Mouse (Mus musculus): Measurements from ENCODE around the gene Fam207a. TPM values are rescaled to one million over a fixed set of nuclear protein-coding genes. Genes with fewer than 3 reads are reported as not detected.
A peak's percentile ranks its signal among the peaks of the same experiment; 100 is the strongest.

The Fam207a gene
- polyA plus RNA-seq, 1 experiment from 2014 or later, result 38.0 TPM

- no peak overlapping the region; the same call in 1 of the 2 replicates for H3K27ac ChIP-seq
- H3K27me3 ChIP-seq, result no peaks in the 10 kb centered on the region
- H3K36me3 ChIP-seq, result peaks cover 57% of the 10 kb centered on the region
- no peak overlapping the region for H3K4me3 ChIP-seq
- no peak for ATAC-seq (ENCODE audit: borderline replicate concordance, extremely low read depth, low FRiP score, low TSS enrichment)
- H3K4me2 ChIP-seq, result no peak overlapping the region
- H3K4me1 ChIP-seq, result peaks cover 20% of the 10 kb centered on the region
- H3K9ac ChIP-seq, result no peak overlapping the region
- H3K9me3 ChIP-seq, result no peaks in the 10 kb centered on the region
- 78% methylated on average over 6 of the region's 6 CpGs for WGBS
Measured at GRCm38 (mm10) chr10:77491585-77491984, 24.0 kb downstream of the Fam207a start.

- Histone ChIP-seq H3K36me3 (peaks cover 45% of the 10 kb centered on the region), H3K4me1 (peaks cover 24% of the 10 kb centered on the region), H3K9ac (no peak overlapping the region), H3K27ac (no peak overlapping the region), H3K4me2 (no peak overlapping the region), H3K4me3 (no peak overlapping the region), H3K27me3 (no peaks in the 10 kb centered on the region), H3K9me3 (no peaks in the 10 kb centered on the region)
- WGBS, result 93% methylated on average over 7 of the region's 7 CpGs
- no peak for ATAC-seq (ENCODE audit: borderline replicate concordance, extremely low read depth, low FRiP score, low TSS enrichment)
Measured at GRCm38 (mm10) chr10:77488168-77488567, 27.4 kb downstream of the Fam207a start.

- Histone ChIP-seq H3K27ac (0 out of 2 replicates have a peak overlapping the region, but pooled peaks have one; percentile 70), H3K9me3 (no peaks in the 10 kb centered on the region), H3K4me2 (no peak overlapping the region), H3K4me1 (peaks cover 24% of the 10 kb centered on the region), H3K4me3 (no peak overlapping the region), H3K9ac (no peak overlapping the region), H3K36me3 (peaks cover 37% of the 10 kb centered on the region), H3K27me3 (no peaks in the 10 kb centered on the region)
- no peak for ATAC-seq (ENCODE audit: borderline replicate concordance, extremely low read depth, low FRiP score, low TSS enrichment)
- WGBS, result 76% methylated on average over 3 of the region's 3 CpGs
Measured at GRCm38 (mm10) chr10:77485786-77486185, 29.8 kb downstream of the Fam207a start.

- Histone ChIP-seq H3K27me3 (no peaks in the 10 kb centered on the region), H3K9ac (no peak overlapping the region), H3K9me3 (no peaks in the 10 kb centered on the region), H3K36me3 (peaks cover 26% of the 10 kb centered on the region), H3K4me2 (peak overlapping the region; percentile 26; the same call in 1 of the 2 replicates), H3K27ac (peak overlapping the region; percentile 70), H3K4me1 (peaks cover 24% of the 10 kb centered on the region), H3K4me3 (no peak overlapping the region)
- 8% methylated on average over 18 of the region's 18 CpGs for WGBS
- ATAC-seq (ENCODE audit: borderline replicate concordance, extremely low read depth, low FRiP score, low TSS enrichment), result peak; percentile 90
Measured at GRCm38 (mm10) chr10:77484205-77484935, 31.2 kb downstream of the Fam207a start.

GRCm38 (mm10) chr10:77481814-77482213 lies 33.8 kb downstream of the Fam207a start:
- H3K4me1 ChIP-seq, result peaks cover 24% of the 10 kb centered on the region
- no peak overlapping the region for H3K4me2 ChIP-seq
- H3K9me3 ChIP-seq, result no peaks in the 10 kb centered on the region
- no peak for ATAC-seq (ENCODE audit: borderline replicate concordance, extremely low read depth, low FRiP score, low TSS enrichment)
- H3K36me3 ChIP-seq, result 0 out of 2 replicates have a peak, but pooled peaks cover under 1% of the 10 kb centered on the region
- no peak overlapping the region for H3K9ac ChIP-seq
- no peak overlapping the region for H3K27ac ChIP-seq
- no peaks in the 10 kb centered on the region for H3K27me3 ChIP-seq
- H3K4me3 ChIP-seq, result no peak overlapping the region

- Histone ChIP-seq H3K4me1 (peaks cover 17% of the 10 kb centered on the region), H3K9ac (no peak overlapping the region), H3K9me3 (no peaks in the 10 kb centered on the region), H3K4me3 (no peak overlapping the region), H3K27ac (no peak overlapping the region), H3K36me3 (no peaks in the 10 kb centered on the region), H3K4me2 (no peak overlapping the region), H3K27me3 (no peaks in the 10 kb centered on the region)
- whole genome bisulfite sequencing, result 86% methylated on average over 1 of the region's 1 CpGs
- ATAC-seq (ENCODE audit: borderline replicate concordance, extremely low read depth, low FRiP score, low TSS enrichment), result no peak
Measured at GRCm38 (mm10) chr10:77479972-77480371, 35.6 kb downstream of the Fam207a start.

GRCm38 (mm10) chr10:77476907-77477306 lies 38.7 kb downstream of the Fam207a start:
- no peaks in the 10 kb centered on the region for H3K36me3 ChIP-seq
- no peak for ATAC-seq (ENCODE audit: borderline replicate concordance, extremely low read depth, low FRiP score, low TSS enrichment)
- H3K9ac ChIP-seq, result no peak overlapping the region
- H3K4me2 ChIP-seq, result no peak overlapping the region
- H3K4me1 ChIP-seq, result no peaks in the 10 kb centered on the region
- whole genome bisulfite sequencing, result 61% methylated on average over 3 of the region's 3 CpGs
- H3K9me3 ChIP-seq, result no peaks in the 10 kb centered on the region
- H3K27ac ChIP-seq, result no peak overlapping the region
- no peaks in the 10 kb centered on the region for H3K27me3 ChIP-seq
- no peak overlapping the region for H3K4me3 ChIP-seq

GRCm38 (mm10) chr10:77472188-77472587 lies 43.4 kb downstream of the Fam207a start:
- Histone ChIP-seq H3K27ac (no peak overlapping the region), H3K4me3 (no peak overlapping the region), H3K4me1 (peaks cover 8% of the 10 kb centered on the region; the same call in 1 of the 2 replicates), H3K36me3 (no peaks in the 10 kb centered on the region), H3K9ac (no peak overlapping the region), H3K9me3 (no peaks in the 10 kb centered on the region), H3K27me3 (no peaks in the 10 kb centered on the region), H3K4me2 (no peak overlapping the region)
- WGBS, result 50% methylated on average over 5 of the region's 5 CpGs
- ATAC-seq (ENCODE audit: borderline replicate concordance, extremely low read depth, low FRiP score, low TSS enrichment), result no peak

GRCm38 (mm10) chr10:77471512-77471911 lies 44.1 kb downstream of the Fam207a start:
- no peaks in the 10 kb centered on the region for H3K9me3 ChIP-seq
- no peak overlapping the region for H3K9ac ChIP-seq
- ATAC-seq (ENCODE audit: borderline replicate concordance, extremely low read depth, low FRiP score, low TSS enrichment), result no peak; the same call in 1 of the 2 replicates
- 37% methylated on average over 7 of the region's 7 CpGs for WGBS
- H3K36me3 ChIP-seq, result no peaks in the 10 kb centered on the region
- no peak overlapping the region for H3K4me2 ChIP-seq
- no peak overlapping the region for H3K4me3 ChIP-seq
- H3K27ac ChIP-seq, result no peak overlapping the region
- H3K27me3 ChIP-seq, result no peaks in the 10 kb centered on the region
- peaks cover 8% of the 10 kb centered on the region; the same call in 1 of the 2 replicates for H3K4me1 ChIP-seq

GRCm38 (mm10) chr10:77470763-77471162 lies 44.8 kb downstream of the Fam207a start:
- H3K36me3 ChIP-seq, result no peaks in the 10 kb centered on the region
- no peak overlapping the region for H3K9ac ChIP-seq
- ATAC-seq (ENCODE audit: borderline replicate concordance, extremely low read depth, low FRiP score, low TSS enrichment), result no peak
- H3K9me3 ChIP-seq, result no peaks in the 10 kb centered on the region
- H3K27me3 ChIP-seq, result no peaks in the 10 kb centered on the region
- H3K27ac ChIP-seq, result no peak overlapping the region
- WGBS, result 75% methylated on average over 3 of the region's 3 CpGs
- peaks cover 14% of the 10 kb centered on the region for H3K4me1 ChIP-seq
- H3K4me2 ChIP-seq, result no peak overlapping the region
- no peak overlapping the region for H3K4me3 ChIP-seq

GRCm38 (mm10) chr10:77468675-77469074 lies 46.9 kb downstream of the Fam207a start:
- H3K27me3 ChIP-seq, result no peaks in the 10 kb centered on the region
- WGBS, result 77% methylated on average over 4 of the region's 4 CpGs
- no peaks in the 10 kb centered on the region for H3K9me3 ChIP-seq
- H3K4me3 ChIP-seq, result no peak overlapping the region
- peaks cover 34% of the 10 kb centered on the region for H3K4me1 ChIP-seq
- H3K4me2 ChIP-seq, result no peak overlapping the region
- no peak overlapping the region for H3K27ac ChIP-seq
- H3K9ac ChIP-seq, result no peak overlapping the region
- ATAC-seq (ENCODE audit: borderline replicate concordance, extremely low read depth, low FRiP score, low TSS enrichment), result no peak
- H3K36me3 ChIP-seq, result no peaks in the 10 kb centered on the region

GRCm38 (mm10) chr10:77467407-77467806 lies 48.2 kb downstream of the Fam207a start:
- Histone ChIP-seq H3K4me2 (no peak overlapping the region), H3K27ac (no peak overlapping the region), H3K36me3 (no peaks in the 10 kb centered on the region), H3K27me3 (no peaks in the 10 kb centered on the region), H3K4me1 (peaks cover 39% of the 10 kb centered on the region), H3K4me3 (no peak overlapping the region), H3K9me3 (no peaks in the 10 kb centered on the region), H3K9ac (no peak overlapping the region)
- no peak for ATAC-seq (ENCODE audit: borderline replicate concordance, extremely low read depth, low FRiP score, low TSS enrichment)
- 80% methylated on average over 6 of the region's 6 CpGs for WGBS

Data from lung, embryonic 15.5 days (tissue).